Mouse (Mus musculus) heart, embryonic 13.5 days (tissue): ENCODE measurements around the gene Cacng2. TPM values are rescaled to one million over a fixed set of nuclear protein-coding genes. Genes with fewer than 3 reads are reported as not detected.
"Not testable (repeated sequence)": the region's sequence is repeated elsewhere in the genome, so short reads cannot be mapped to it uniquely, and the experiment has no call there.

ENCODE experiments used
- ATAC-seq: fragments of 200-750 bp; cut with Nextera tagmentation; 2 replicates; pipeline ENCODE4 v1.8.0; 2017; ENCODE audit warnings: moderate TSS enrichment; ENCODE audit not compliant: insufficient number of reproducible peaks, low FRiP score, low TSS enrichment; ENCODE audit errors: extremely low read depth
- H3K27ac ChIP-seq: fragments of 300-500 bp; sonication (generic); replicated peaks from 2 replicates; pipeline ENCODE4 v1.5.1; 2015; ENCODE audit warnings: moderate library complexity, mild to moderate bottlenecking, inconsistent platforms
- H3K27me3 ChIP-seq: fragments of 300-500 bp; sonication (generic); replicated peaks from 2 replicates; pipeline ENCODE4 v1.6.1; 2015; ENCODE audit warnings: mild to moderate bottlenecking, inconsistent platforms
- H3K36me3 ChIP-seq: fragments of 300-500 bp; sonication (generic); 2 replicates; pipeline ENCODE4 v1.6.1; 2015; ENCODE audit warnings: mild to moderate bottlenecking, inconsistent platforms
- H3K4me1 ChIP-seq: fragments of 300-500 bp; sonication (generic); 2 replicates; pipeline ENCODE4 v1.6.1; 2015; ENCODE audit warnings: inconsistent platforms
- H3K4me2 ChIP-seq: fragments of 300-500 bp; sonication (generic); 2 replicates; pipeline ENCODE4 v1.6.1; 2015; ENCODE audit warnings: inconsistent platforms, mild to moderate bottlenecking, moderate library complexity
- H3K4me3 ChIP-seq: fragments of 300-500 bp; sonication (generic); 2 replicates; pipeline ENCODE4 v1.5.1; 2015; ENCODE audit warnings: moderate library complexity, mild to moderate bottlenecking, inconsistent platforms
- H3K9ac ChIP-seq: fragments of 300-500 bp; sonication (generic); 2 replicates; pipeline ENCODE4 v1.6.1; 2015; ENCODE audit warnings: inconsistent platforms, mild to moderate bottlenecking, moderate library complexity
- H3K9me3 ChIP-seq: fragments of 300-500 bp; sonication (generic); 2 replicates; pipeline ENCODE4 v1.6.1; 2016; ENCODE audit warnings: inconsistent platforms
- WGBS: fragments of 180-500 bp; shearing (Covaris S2); methylation state at CpG from one replicate; pipeline ENCODE4 v1.1.7; 2015; ENCODE audit warnings: mixed read lengths; 5-methylcytosine and 5-hydroxymethylcytosine counted together
- polyA plus RNA-seq: library from polyadenylated mRNA; unstranded; fragments of >200 nt; fragmentation: Nextera tagmentation; extraction: Ambion mirVana; gene quantifications from 2 replicates; pipeline ENCODE4 v1.2.1, GENCODE M21; 2015

The Cacng2 gene
- polyA plus RNA-seq, 1 experiment from 2014 or later: not detected

- Histone ChIP-seq H3K27me3 (no peaks in the 10 kb centered on the region), H3K9ac (no peak overlapping the region), H3K27ac (no peak overlapping the region), H3K9me3 (no peaks in the 10 kb centered on the region), H3K4me3 (no peak overlapping the region), H3K4me2 (no peak overlapping the region), H3K4me1 (no peaks in the 10 kb centered on the region), H3K36me3 (no peaks in the 10 kb centered on the region)
- WGBS: 52% methylated on average over 2 of the region's 2 CpGs
- no peak for ATAC-seq
Measured at GRCm38 (mm10) chr15:78049933-78050332, 69.9 kb downstream of the Cacng2 start.

GRCm38 (mm10) chr15:78045842-78046241, 74.0 kb downstream of the Cacng2 start:
- Histone ChIP-seq H3K4me1 (no peaks in the 10 kb centered on the region), H3K27me3 (no peaks in the 10 kb centered on the region), H3K9ac (no peak overlapping the region), H3K27ac (no peak overlapping the region), H3K4me3 (no peak overlapping the region), H3K9me3 (no peaks in the 10 kb centered on the region), H3K36me3 (no peaks in the 10 kb centered on the region), H3K4me2 (no peak overlapping the region)
- no peak for ATAC-seq
- 51% methylated on average over 7 of the region's 7 CpGs for WGBS

GRCm38 (mm10) chr15:78045314-78045713, 74.5 kb downstream of the Cacng2 start:
- H3K4me1 ChIP-seq: no peaks in the 10 kb centered on the region
- H3K27ac ChIP-seq: no peak overlapping the region
- ATAC-seq: no peak
- no peak overlapping the region for H3K4me3 ChIP-seq
- H3K27me3 ChIP-seq: no peaks in the 10 kb centered on the region
- WGBS: 66% methylated on average over 7 of the region's 7 CpGs
- H3K36me3 ChIP-seq: no peaks in the 10 kb centered on the region
- H3K9ac ChIP-seq: no peak overlapping the region
- no peaks in the 10 kb centered on the region for H3K9me3 ChIP-seq
- H3K4me2 ChIP-seq: no peak overlapping the region

DNA sequence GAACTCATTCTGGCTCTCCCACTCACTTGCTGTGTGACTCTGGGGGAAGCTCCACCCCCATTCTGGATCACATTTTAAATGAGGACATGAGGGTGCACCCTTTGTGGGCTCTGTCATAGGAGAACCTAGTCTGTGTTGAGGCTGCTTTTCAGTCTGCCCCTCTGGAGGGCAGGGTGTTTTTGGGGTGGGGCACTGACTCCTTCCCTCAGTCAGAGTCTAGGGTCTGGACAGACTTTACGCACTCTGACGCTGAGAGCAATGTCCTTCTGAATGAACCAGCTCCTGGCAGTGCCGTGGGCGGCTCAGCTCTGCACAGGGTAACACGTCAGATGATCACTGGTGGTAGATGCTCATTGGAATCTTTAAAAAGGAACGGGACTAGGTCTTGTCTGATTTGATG, 75.0 kb downstream of the Cacng2 start:
- Histone ChIP-seq H3K36me3 (no peaks in the 10 kb centered on the region), H3K4me1 (no peaks in the 10 kb centered on the region), H3K27ac (no peak overlapping the region), H3K27me3 (no peaks in the 10 kb centered on the region), H3K4me3 (no peak overlapping the region), H3K9me3 (no peaks in the 10 kb centered on the region), H3K9ac (no peak overlapping the region), H3K4me2 (no peak overlapping the region)
- 69% methylated on average over 6 of the region's 6 CpGs for WGBS
- no peak for ATAC-seq

DNA sequence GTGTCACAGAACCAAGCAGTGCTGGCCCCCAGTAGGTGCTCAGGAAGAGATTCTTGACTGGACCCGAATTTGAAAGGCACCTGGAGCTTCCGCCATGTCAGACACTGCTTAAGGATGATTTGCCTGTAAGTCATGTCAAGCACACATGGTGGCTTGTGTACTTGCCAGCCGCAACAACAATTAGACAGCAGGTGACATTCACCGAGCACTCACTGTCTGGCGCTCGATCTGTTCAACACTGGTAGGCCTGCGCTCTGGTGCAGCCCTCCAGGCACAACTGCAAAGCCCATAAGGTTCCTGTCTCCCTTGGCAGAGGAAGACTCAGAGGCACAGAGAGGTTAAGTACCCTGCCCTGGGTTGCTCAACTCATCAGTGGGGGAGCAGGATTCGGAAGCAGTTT, 77.1 kb downstream of the Cacng2 start:
- WGBS: 78% methylated on average over 8 of the region's 8 CpGs

DNA sequence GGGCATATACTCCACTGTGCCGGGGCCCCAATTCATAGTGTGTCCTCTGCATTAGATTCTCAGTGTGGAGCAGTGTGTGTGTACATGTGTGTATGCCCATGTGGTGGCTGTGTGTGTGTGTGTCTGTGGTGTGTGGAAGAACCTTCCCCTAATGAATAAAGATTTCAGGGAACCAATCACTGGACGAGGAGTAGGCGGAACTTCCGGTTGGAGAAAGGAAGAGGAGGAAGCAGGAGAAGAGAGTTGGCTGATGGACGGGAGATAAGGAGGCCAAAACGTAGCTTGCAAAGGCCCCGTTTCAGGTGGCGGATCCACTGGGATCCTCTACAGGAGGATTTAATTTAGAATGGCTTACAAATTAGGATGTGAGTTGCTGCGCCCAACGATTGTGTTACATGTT, 82.2 kb downstream of the Cacng2 start:
- Histone ChIP-seq H3K4me1 (no peaks in the 10 kb centered on the region), H3K36me3 (no peaks in the 10 kb centered on the region), H3K4me2 (no peak overlapping the region), H3K9ac (no peak overlapping the region), H3K4me3 (no peak overlapping the region), H3K27me3 (no peaks in the 10 kb centered on the region), H3K27ac (no peak overlapping the region), H3K9me3 (no peaks in the 10 kb centered on the region)
- no peak for ATAC-seq
- 75% methylated on average over 10 of the region's 10 CpGs for WGBS

More for the DNA sequence above, 77.1 kb downstream of the Cacng2 start:
- Histone ChIP-seq H3K27me3 (no peaks in the 10 kb centered on the region), H3K4me3 (no peak overlapping the region), H3K9ac (no peak overlapping the region), H3K27ac (no peak overlapping the region), H3K4me1 (no peaks in the 10 kb centered on the region), H3K36me3 (no peaks in the 10 kb centered on the region), H3K9me3 (no peaks in the 10 kb centered on the region), H3K4me2 (no peak overlapping the region)
- no peak for ATAC-seq

GRCm38 (mm10) chr15:78036586-78036985, 83.2 kb downstream of the Cacng2 start:
- Histone ChIP-seq H3K27ac (no peak overlapping the region), H3K4me1 (no peaks in the 10 kb centered on the region), H3K9ac (no peak overlapping the region), H3K9me3 (no peaks in the 10 kb centered on the region), H3K4me3 (no peak overlapping the region), H3K4me2 (no peak overlapping the region), H3K36me3 (no peaks in the 10 kb centered on the region), H3K27me3 (no peaks in the 10 kb centered on the region)
- WGBS: 56% methylated on average over 2 of the region's 2 CpGs
- no peak for ATAC-seq

DNA sequence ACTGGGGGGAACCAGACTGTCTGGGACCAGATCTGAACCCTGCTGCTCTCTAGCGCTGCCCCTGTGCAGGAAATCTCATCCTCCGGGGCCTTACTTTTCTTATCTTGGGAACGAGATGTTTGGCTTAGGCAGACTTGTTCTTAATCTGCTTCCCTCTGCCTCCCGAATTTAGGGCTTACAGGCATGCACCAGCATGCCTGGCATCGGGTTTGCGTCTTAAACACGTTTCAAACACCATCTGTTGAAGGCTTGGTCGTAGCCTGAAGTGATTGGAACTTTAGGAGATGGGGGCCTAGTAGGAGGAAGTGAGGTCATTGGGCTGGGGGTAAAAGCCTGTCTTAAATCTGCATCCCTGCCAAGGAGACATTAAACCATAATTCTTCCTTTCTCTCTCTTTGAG, 89.9 kb downstream of the Cacng2 start:
- no peak overlapping the region for H3K4me3 ChIP-seq
- WGBS: 55% methylated on average over 8 of the region's 8 CpGs
- H3K9ac ChIP-seq: no peak overlapping the region
- no peak for ATAC-seq
- H3K27me3 ChIP-seq: no peaks in the 10 kb centered on the region
- H3K36me3 ChIP-seq: no peaks in the 10 kb centered on the region
- H3K4me1 ChIP-seq: no peaks in the 10 kb centered on the region
- no peak overlapping the region for H3K4me2 ChIP-seq
- no peak overlapping the region for H3K27ac ChIP-seq
- no peaks in the 10 kb centered on the region for H3K9me3 ChIP-seq

GRCm38 (mm10) chr15:78026521-78026920, 93.3 kb downstream of the Cacng2 start:
- H3K4me1 ChIP-seq: no peaks in the 10 kb centered on the region
- no peaks in the 10 kb centered on the region for H3K36me3 ChIP-seq
- H3K4me3 ChIP-seq: no peak overlapping the region
- H3K9me3 ChIP-seq: no peaks in the 10 kb centered on the region
- no peak overlapping the region for H3K27ac ChIP-seq
- 0 out of 2 replicates have a peak, but pooled peaks cover 5% of the 10 kb centered on the region for H3K27me3 ChIP-seq
- no peak overlapping the region for H3K4me2 ChIP-seq
- 62% methylated on average over 6 of the region's 6 CpGs for WGBS
- no peak for ATAC-seq
- no peak overlapping the region for H3K9ac ChIP-seq

- no peaks in the 10 kb centered on the region for H3K36me3 ChIP-seq
- H3K4me3 ChIP-seq: no peak overlapping the region
- H3K9ac ChIP-seq: no peak overlapping the region
- H3K27me3 ChIP-seq: 0 out of 2 replicates have a peak, but pooled peaks cover 5% of the 10 kb centered on the region
- H3K4me1 ChIP-seq: no peaks in the 10 kb centered on the region
- H3K9me3 ChIP-seq: no peaks in the 10 kb centered on the region
- 56% methylated on average over 4 of the region's 4 CpGs for WGBS
- no peak overlapping the region for H3K27ac ChIP-seq
- H3K4me2 ChIP-seq: no peak overlapping the region
- ATAC-seq: no peak
Measured at GRCm38 (mm10) chr15:78024211-78024610, 95.6 kb downstream of the Cacng2 start.

- Histone ChIP-seq H3K27ac (no peak overlapping the region), H3K27me3 (no peaks in the 10 kb centered on the region; the same call in 1 of the 2 replicates), H3K4me3 (no peak overlapping the region), H3K9ac (no peak overlapping the region), H3K4me1 (no peaks in the 10 kb centered on the region), H3K36me3 (no peaks in the 10 kb centered on the region), H3K9me3 (no peaks in the 10 kb centered on the region), H3K4me2 (no peak overlapping the region)
- ATAC-seq: no peak
- WGBS: 77% methylated on average over 1 of the region's 1 CpGs
Measured at GRCm38 (mm10) chr15:78014046-78014445, 105.8 kb downstream of the Cacng2 start.

DNA sequence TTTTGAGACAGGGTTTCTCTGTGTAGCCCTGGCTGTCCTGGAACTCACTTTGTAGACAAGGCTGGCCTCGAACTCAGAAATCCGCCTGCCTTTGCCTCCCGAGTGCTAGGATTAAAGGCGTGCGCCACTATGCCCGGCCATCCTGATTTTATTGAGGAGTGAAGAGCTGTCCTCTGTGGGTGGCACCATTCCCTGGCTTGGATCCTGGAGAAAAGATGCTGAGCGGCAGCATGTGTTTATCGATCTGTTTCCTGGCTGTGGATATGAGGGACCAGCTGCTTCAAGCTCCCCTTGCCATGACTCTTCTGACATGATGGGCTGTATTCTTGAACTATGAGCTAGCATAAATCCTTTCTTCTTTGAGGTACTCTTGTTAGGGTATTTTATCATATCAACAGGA, 111.6 kb downstream of the Cacng2 start:
- not testable (repeated sequence) for ATAC-seq, H3K36me3 ChIP-seq, H3K4me3 ChIP-seq, H3K9ac ChIP-seq, H3K4me1 ChIP-seq, H3K4me2 ChIP-seq, H3K27ac ChIP-seq, H3K9me3 ChIP-seq, H3K27me3 ChIP-seq
- 78% methylated on average over 8 of the region's 8 CpGs for WGBS
